Mouse (Mus musculus): ENCODE results near the gene Hnrnph3.
A peak's percentile ranks its signal among the peaks of the same experiment; 100 is the strongest.
"Not testable (repeated sequence)": the region's sequence is repeated elsewhere in the genome, so short reads cannot be mapped to it uniquely, and the experiment has no call there.

Gene Hnrnph3

GRCm38 (mm10) chr10:63023749-63024579 is at the start of gene Hnrnph3, which contains the start of gene Pbld2:
Gene Hnrnph3, minus strand, starts transcription at chr10:63024217.
Gene Pbld2, plus strand, starts transcription at chr10:63024315.
- DNase-seq (ENCODE audit: low spot score in 2 of 2): peak; percentile 98 to 99

GRCm38 (mm10) chr10:63065988-63066387 is 42.0 kb upstream of the Hnrnph3 start:
- DNase-seq (ENCODE audit: low spot score in 2 of 2): peak; percentile 46 to 73

- no peak for DNase-seq (ENCODE audit: low spot score in 2 of 2)
Observed at GRCm38 (mm10) chr10:63065561-63065960, 41.5 kb upstream of the Hnrnph3 start.

GRCm38 (mm10) chr10:63064516-63064915 is 40.5 kb upstream of the Hnrnph3 start:
- no peak for DNase-seq (ENCODE audit: low spot score in 2 of 2)

- DNase-seq (ENCODE audit: low spot score in 2 of 2): no peak
Observed at GRCm38 (mm10) chr10:63063365-63063764, 39.3 kb upstream of the Hnrnph3 start.

GRCm38 (mm10) chr10:63062696-63063095 is 38.7 kb upstream of the Hnrnph3 start:
- no peak for DNase-seq (ENCODE audit: low spot score in 2 of 2)

- no peak for DNase-seq (ENCODE audit: low spot score in 2 of 2)
Observed at GRCm38 (mm10) chr10:63061266-63061665, 37.2 kb upstream of the Hnrnph3 start.

GRCm38 (mm10) chr10:63060406-63060805 is 36.4 kb upstream of the Hnrnph3 start:
- DNase-seq (ENCODE audit: low spot score in 2 of 2): no peak

- DNase-seq (ENCODE audit: low spot score in 2 of 2): no peak
Observed at GRCm38 (mm10) chr10:63059862-63060261, 35.8 kb upstream of the Hnrnph3 start, which contains the start of gene Pbld1. Gene Pbld1, plus strand, starts transcription at chr10:63060162.

- DNase-seq (ENCODE audit: low spot score in 2 of 2): no peak
Observed at GRCm38 (mm10) chr10:63056966-63057750, 33.1 kb upstream of the Hnrnph3 start.

GRCm38 (mm10) chr10:63054586-63054985 is 30.6 kb upstream of the Hnrnph3 start:
- DNase-seq (ENCODE audit: low spot score in 2 of 2): no peak

- DNase-seq (ENCODE audit: low spot score in 2 of 2): not testable (repeated sequence)
Observed at GRCm38 (mm10) chr10:63054071-63054470, 30.1 kb upstream of the Hnrnph3 start.

GRCm38 (mm10) chr10:63053007-63053406 is 29.0 kb upstream of the Hnrnph3 start:
- DNase-seq (ENCODE audit: low spot score in 2 of 2): no peak

GRCm38 (mm10) chr10:63052011-63052410 is 28.0 kb upstream of the Hnrnph3 start:
- no peak for DNase-seq (ENCODE audit: low spot score in 2 of 2)

- DNase-seq (ENCODE audit: low spot score in 2 of 2): no peak
Observed at GRCm38 (mm10) chr10:63051267-63051666, 27.2 kb upstream of the Hnrnph3 start.

- DNase-seq (ENCODE audit: low spot score in 2 of 2): no peak
Observed at GRCm38 (mm10) chr10:63049106-63049505, 25.1 kb upstream of the Hnrnph3 start.

GRCm38 (mm10) chr10:63047751-63048150 is 23.7 kb upstream of the Hnrnph3 start:
- DNase-seq (ENCODE audit: low spot score in 2 of 2): no peak

GRCm38 (mm10) chr10:63043154-63043553 is 19.1 kb upstream of the Hnrnph3 start:
- no peak for DNase-seq (ENCODE audit: low spot score in 2 of 2)

- DNase-seq (ENCODE audit: low spot score in 2 of 2): no peak
Observed at GRCm38 (mm10) chr10:63039867-63040628, 16.0 kb upstream of the Hnrnph3 start.

- no peak for DNase-seq (ENCODE audit: low spot score in 2 of 2)
Observed at GRCm38 (mm10) chr10:63038571-63039320, 14.7 kb upstream of the Hnrnph3 start.

GRCm38 (mm10) chr10:63032956-63033355 is 8.9 kb upstream of the Hnrnph3 start:
- DNase-seq (ENCODE audit: low spot score in 2 of 2): no peak
